Mouse (Mus musculus) left cerebral cortex, adult 8-10 months (tissue): Measurements from ENCODE around the gene Vmn2r8. TPM values are rescaled to one million over a fixed set of nuclear protein-coding genes. Genes with fewer than 3 reads are reported as not detected.
"Not testable (repeated sequence)": the region's sequence is repeated elsewhere in the genome, so short reads cannot be mapped to it uniquely, and the experiment has no call there.

ENCODE experiments used
- DNase-seq, 2 experiments: peaks; one replicate each; pipeline ENCODE4 v3.0.0; 2022; ENCODE audit warnings: low spot score in 2 of 2
- total RNA-seq, 4 experiments: library from RNA; stranded (reverse); gene quantifications; 2 replicates each; pipeline ENCODE4 v1.2.4; 2022

The Vmn2r8 gene
- not detected for total RNA-seq

GRCm38 (mm10) chr5:108808750-108809149 is at the start of gene Vmn2r8:
Vmn2r8 (minus strand) TSS chr5:108808850.
- DNase-seq = not testable (repeated sequence)

GRCm38 (mm10) chr5:108852501-108852900 is 43.9 kb upstream of the Vmn2r8 start, which contains the start of gene Vmn2r9:
Vmn2r9 (minus strand) TSS chr5:108852601.
- DNase-seq = not testable (repeated sequence)

- no peak for DNase-seq
These were observed 40.8 kb upstream of the Vmn2r8 start for GRCm38 (mm10) chr5:108849466-108849865.

- no peak for DNase-seq
These were observed 27.5 kb upstream of the Vmn2r8 start for GRCm38 (mm10) chr5:108836156-108836555.

GRCm38 (mm10) chr5:108823276-108823675 is 14.6 kb upstream of the Vmn2r8 start:
- DNase-seq = no peak

- no peak for DNase-seq
These were observed 5.0 kb downstream of the Vmn2r8 start for GRCm38 (mm10) chr5:108803646-108804045.

GRCm38 (mm10) chr5:108795263-108795662 is 13.4 kb downstream of the Vmn2r8 start, which contains the start of gene Tmed11:
Tmed11 (minus strand) TSS chr5:108795363.
- DNase-seq = not testable (repeated sequence)

- DNase-seq = not testable (repeated sequence)
These were observed 18.3 kb downstream of the Vmn2r8 start for GRCm38 (mm10) chr5:108790385-108790784.

GRCm38 (mm10) chr5:108774630-108775306 is 33.9 kb downstream of the Vmn2r8 start, which contains the start of gene Rnf212:
Rnf212 (minus strand) TSS chr5:108774982.
- DNase-seq = no peak

GRCm38 (mm10) chr5:108760002-108760401 is 48.6 kb downstream of the Vmn2r8 start:
- DNase-seq = no peak

- DNase-seq = peak; percentile 2 to 8
These were observed 50.3 kb downstream of the Vmn2r8 start for GRCm38 (mm10) chr5:108758396-108758795.

- DNase-seq = not testable (repeated sequence)
These were observed 57.4 kb downstream of the Vmn2r8 start for GRCm38 (mm10) chr5:108751258-108751657.

- no peak for DNase-seq
These were observed 58.1 kb downstream of the Vmn2r8 start for GRCm38 (mm10) chr5:108750328-108751210.

GRCm38 (mm10) chr5:108744629-108745028 is 64.0 kb downstream of the Vmn2r8 start:
- DNase-seq = no peak

- DNase-seq = no peak
These were observed 64.8 kb downstream of the Vmn2r8 start for GRCm38 (mm10) chr5:108743856-108744255.

GRCm38 (mm10) chr5:108742596-108742995 is 66.1 kb downstream of the Vmn2r8 start:
- no peak for DNase-seq

GRCm38 (mm10) chr5:108741844-108742243 is 66.8 kb downstream of the Vmn2r8 start:
- no peak for DNase-seq

Other genes with a start within 250 kb of the Vmn2r8 start
- 100 to 1,000 TPM in 1 of 4 experiments, 10 to 100 TPM in 3; 97.5 to 105 (median 99.5) TPM for gene Gak, start 179.1 kb downstream of the Vmn2r8 start, total RNA-seq
- gene Tmem175, start 179.1 kb downstream of the Vmn2r8 start, total RNA-seq = 10 to 100 TPM; 37.1 to 43.1 (median 39.5) TPM
- 10 to 100 TPM; 19.0 to 25.3 (median 23.0) TPM for gene Idua, start 148.5 kb downstream of the Vmn2r8 start, total RNA-seq
- gene Dgkq, start 139.2 kb downstream of the Vmn2r8 start, total RNA-seq = 10 to 100 TPM; 47.3 to 67.4 (median 51.3) TPM
- gene Slc26a1, start 133.3 kb downstream of the Vmn2r8 start, total RNA-seq = 1 to 10 TPM; 1.0 to 1.3 (median 1.1) TPM
- gene Fgfrl1, start 116.5 kb downstream of the Vmn2r8 start, total RNA-seq = 10 to 100 TPM; 18.0 to 28.3 (median 25.3) TPM
- gene Rnf212, start 33.9 kb downstream of the Vmn2r8 start, total RNA-seq = not detected
- gene Tmed11, start 13.5 kb downstream of the Vmn2r8 start, total RNA-seq = not detected
- gene Vmn2r9, start 43.8 kb upstream of the Vmn2r8 start, total RNA-seq = not detected
- gene Vmn2r10, start 197.7 kb upstream of the Vmn2r8 start, total RNA-seq = not detected